Mouse (Mus musculus) liver, adult 2 months (tissue): Measurements from ENCODE around the gene Dnajc12. TPM values are rescaled to one million over a fixed set of nuclear protein-coding genes. Genes with fewer than 3 reads are reported as not detected.

Experiments used
- DNase-seq: peaks from one replicate; pipeline ENCODE4 v3.0.0-alpha.2; 2011; ENCODE audit warnings: low read depth, low spot score; ENCODE audit errors: extremely low read depth
- H3K27ac ChIP-seq: fragments of 200-500 bp; replicated peaks from 2 replicates; pipeline ENCODE4 v1.5.1; 2012; ENCODE audit warnings: low read depth, mild to moderate bottlenecking, control low read depth, inconsistent platforms, low read length; ENCODE audit not compliant: insufficient read depth
- H3K27me3 ChIP-seq: fragments of 200-500 bp; 2 replicates; pipeline ENCODE4 v1.6.1; 2012; ENCODE audit warnings: mild to moderate bottlenecking, moderate library complexity, low read length, inconsistent platforms; ENCODE audit not compliant: control insufficient read depth, insufficient read depth
- H3K36me3 ChIP-seq: fragments of 200-500 bp; 2 replicates; pipeline ENCODE4 v1.6.1; 2012; ENCODE audit warnings: low read length, inconsistent platforms; ENCODE audit not compliant: control insufficient read depth, insufficient read depth
- H3K4me1 ChIP-seq: fragments of 200-500 bp; 2 replicates; pipeline ENCODE4 v1.6.1; 2011; ENCODE audit warnings: low read length; ENCODE audit not compliant: control insufficient read depth, insufficient read depth
- H3K4me3 ChIP-seq: fragments of 200-500 bp; 2 replicates; pipeline ENCODE4 v1.5.1; 2011; ENCODE audit warnings: low read depth, mild to moderate bottlenecking, control low read depth, low read length, moderate library complexity; ENCODE audit not compliant: insufficient read depth
- H3K79me2 ChIP-seq: fragments of 200-500 bp; 2 replicates; pipeline ENCODE4 v1.6.1; 2012; ENCODE audit warnings: inconsistent platforms, mild to moderate bottlenecking, low read length, moderate library complexity; ENCODE audit not compliant: control insufficient read depth, insufficient read depth
- H3K9ac ChIP-seq: fragments of 200-500 bp; 2 replicates; pipeline ENCODE4 v1.6.1; 2012; ENCODE audit warnings: low read depth, mild to moderate bottlenecking, control low read depth, inconsistent platforms, low read length
- CTCF ChIP-seq: fragments of 200-500 bp; IDR thresholded peaks from 2 replicates; pipeline ENCODE4 v1.5.1; 2011; ENCODE audit warnings: low read depth, low read length, control low read depth
- POLR2A ChIP-seq: fragments of 200-500 bp; IDR thresholded peaks from 2 replicates; pipeline ENCODE4 v1.6.1; 2011; ENCODE audit warnings: low read length, control low read depth; ENCODE audit not compliant: insufficient read depth; ENCODE audit errors: extremely low read depth
- WGBS: fragments of 180-500 bp; shearing (Covaris S2); methylation state at CpG from one replicate; pipeline ENCODE4 v1.1.7; 2018; 5-methylcytosine and 5-hydroxymethylcytosine counted together
- polyA plus RNA-seq: library from polyadenylated mRNA; depleted of rRNA; stranded (reverse); fragments of >200 nt; gene quantifications from 2 replicates; pipeline ENCODE4 v1.2.3, GENCODE M21; 2012
- total RNA-seq: library from RNA; depleted of rRNA; stranded (reverse); fragments of >200 nt; gene quantifications from 2 replicates; pipeline ENCODE4 v1.2.3, GENCODE M21; 2014

Gene Dnajc12
- total and polyA plus RNA-seq, 2 experiments, result 3.2 to 5.0 TPM

GRCm38 (mm10) chr10:63360502-63360901 is 21.7 kb upstream of the Dnajc12 start:
- TF ChIP-seq CTCF, result no peak
- no peak for TF ChIP-seq POLR2A
- Histone ChIP-seq H3K9ac (no peak overlapping the region), H3K4me3 (no peak overlapping the region), H3K27me3 (no peaks in the 10 kb centered on the region), H3K4me1 (no peaks in the 10 kb centered on the region), H3K36me3 (no peaks in the 10 kb centered on the region), H3K27ac (no peak overlapping the region), H3K79me2 (no peaks in the 10 kb centered on the region)
- no peak for DNase-seq
- WGBS, result 58% methylated on average over 1 of the region's 1 CpGs

- 73% methylated on average over 7 of the region's 7 CpGs for WGBS
- Histone ChIP-seq H3K27me3 (no peaks in the 10 kb centered on the region), H3K27ac (no peak overlapping the region), H3K4me3 (no peak overlapping the region), H3K36me3 (no peaks in the 10 kb centered on the region), H3K9ac (no peak overlapping the region), H3K79me2 (no peaks in the 10 kb centered on the region), H3K4me1 (peaks cover 8% of the 10 kb centered on the region)
- TF ChIP-seq CTCF (no peak), POLR2A (no peak)
- no peak for DNase-seq
These were observed 16.3 kb upstream of the Dnajc12 start for GRCm38 (mm10) chr10:63365918-63366455.

- no peak overlapping the region for H3K9ac ChIP-seq
- no peaks in the 10 kb centered on the region for H3K36me3 ChIP-seq
- WGBS, result 30% methylated on average over 6 of the region's 6 CpGs
- DNase-seq, result peak; percentile 67
- H3K79me2 ChIP-seq, result no peaks in the 10 kb centered on the region
- H3K4me3 ChIP-seq, result no peak overlapping the region; the same call in 1 of the 2 replicates
- no peaks in the 10 kb centered on the region for H3K27me3 ChIP-seq
- no peak overlapping the region for H3K27ac ChIP-seq
- peaks cover 8% of the 10 kb centered on the region for H3K4me1 ChIP-seq
- TF ChIP-seq CTCF, result no peak
These were observed 14.9 kb upstream of the Dnajc12 start for GRCm38 (mm10) chr10:63367386-63367785.

GRCm38 (mm10) chr10:63368041-63368440 is 14.2 kb upstream of the Dnajc12 start:
- no peak for TF ChIP-seq CTCF
- TF ChIP-seq POLR2A, result no peak
- Histone ChIP-seq H3K4me3 (no peak overlapping the region), H3K27me3 (no peaks in the 10 kb centered on the region), H3K9ac (no peak overlapping the region), H3K79me2 (no peaks in the 10 kb centered on the region), H3K4me1 (peaks cover 8% of the 10 kb centered on the region), H3K36me3 (no peaks in the 10 kb centered on the region), H3K27ac (no peak overlapping the region)
- peak; percentile 92 for DNase-seq
- WGBS, result 15% methylated on average over 3 of the region's 3 CpGs

GRCm38 (mm10) chr10:63376303-63376702 is 5.9 kb upstream of the Dnajc12 start:
- whole genome bisulfite sequencing, result 90% methylated on average over 5 of the region's 5 CpGs
- H3K36me3 ChIP-seq, result no peaks in the 10 kb centered on the region
- TF ChIP-seq POLR2A (no peak), CTCF (no peak)

GRCm38 (mm10) chr10:63377468-63377867 is 4.8 kb upstream of the Dnajc12 start:
- 18% methylated on average over 9 of the region's 9 CpGs for WGBS
- H3K36me3 ChIP-seq, result no peaks in the 10 kb centered on the region
- H3K79me2 ChIP-seq, result no peaks in the 10 kb centered on the region
- H3K27ac ChIP-seq, result no peak overlapping the region
- no peak overlapping the region for H3K9ac ChIP-seq
- H3K4me1 ChIP-seq, result peaks cover 2% of the 10 kb centered on the region; the same call in 1 of the 2 replicates
- H3K27me3 ChIP-seq, result no peaks in the 10 kb centered on the region
- peak; percentile 62 for DNase-seq
- TF ChIP-seq POLR2A (no peak), CTCF (peak; percentile 46; the same call in 1 of the 2 replicates)
- no peak overlapping the region for H3K4me3 ChIP-seq

More at GRCm38 (mm10) chr10:63376303-63376702, 5.9 kb upstream of the Dnajc12 start:
- no peaks in the 10 kb centered on the region for H3K27me3 ChIP-seq
- DNase-seq, result no peak
- no peaks in the 10 kb centered on the region for H3K4me1 ChIP-seq
- no peak overlapping the region for H3K9ac ChIP-seq
- no peak overlapping the region for H3K27ac ChIP-seq
- no peak overlapping the region for H3K4me3 ChIP-seq
- H3K79me2 ChIP-seq, result no peaks in the 10 kb centered on the region
